Mouse (Mus musculus): Measurements from ENCODE around the gene Trim45.

The Trim45 gene

GRCm38 (mm10) chr3:100921825-100922505 is at the start of gene Trim45:
Trim45 (plus strand) TSS chr3:100922202.
- DNase-seq (ENCODE audit: low spot score in 2 of 2): peak; percentile 99 to 100

DNA sequence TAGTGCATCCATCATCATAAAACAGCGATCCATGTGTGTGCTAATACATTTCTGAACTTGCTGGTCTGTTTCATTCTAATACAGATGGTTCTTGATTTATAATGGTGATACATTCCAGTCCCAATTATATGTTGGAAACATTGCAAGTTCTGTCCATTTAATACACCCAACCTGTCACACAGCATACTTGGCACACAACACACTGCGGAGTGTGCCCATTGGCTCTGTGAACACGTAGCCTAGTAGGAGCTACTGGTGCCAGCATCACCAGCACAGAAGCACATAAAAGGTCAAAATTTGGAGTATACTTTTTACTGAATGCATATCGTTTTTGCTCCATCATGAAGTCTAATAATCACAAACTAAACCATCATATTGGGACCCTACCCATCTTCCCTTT is 44.9 kb upstream of the Trim45 start:
- no peak for DNase-seq (ENCODE audit: low spot score in 2 of 2)

- DNase-seq (ENCODE audit: low spot score in 2 of 2): no peak
Measured at GRCm38 (mm10) chr3:100881403-100881802, 40.6 kb upstream of the Trim45 start.

DNA sequence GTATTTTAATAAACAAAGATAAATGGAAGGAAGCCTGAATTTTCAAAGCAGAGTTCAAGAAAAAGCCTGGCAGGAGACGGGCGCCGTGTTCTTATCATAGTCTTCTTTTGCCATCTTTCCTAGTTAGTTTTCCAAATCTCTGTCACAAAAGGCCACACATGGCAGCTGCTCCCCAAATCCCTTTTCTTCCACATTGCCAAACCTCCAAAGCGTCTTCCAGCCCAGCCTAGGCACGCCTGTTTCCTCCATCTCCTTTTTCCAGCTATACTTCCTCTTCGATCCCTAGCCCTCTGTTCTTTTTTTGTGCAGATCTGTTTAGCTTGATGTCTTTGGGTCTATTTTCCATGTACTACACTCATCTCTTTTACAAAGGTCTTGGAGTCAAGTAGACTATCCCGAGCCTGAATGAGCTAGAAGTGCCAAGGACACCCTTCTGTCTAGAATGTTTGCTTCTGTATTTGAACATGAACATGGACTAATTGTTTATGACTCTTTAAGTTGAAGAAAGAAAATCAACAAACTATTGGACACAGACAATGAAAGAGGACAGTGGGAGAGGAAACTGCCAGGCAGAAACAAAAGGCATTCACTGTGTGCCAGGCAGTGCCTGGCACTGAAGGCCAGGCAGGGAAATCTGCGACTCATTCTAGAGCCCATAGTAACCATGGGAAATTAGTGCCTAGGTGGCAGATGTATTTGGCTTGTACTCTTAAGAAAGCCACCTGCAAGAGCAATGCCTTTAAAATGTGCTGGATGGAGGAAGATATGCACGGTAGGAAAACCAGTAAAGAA is 40.0 kb upstream of the Trim45 start:
- no peak for DNase-seq (ENCODE audit: low spot score in 2 of 2)

DNA sequence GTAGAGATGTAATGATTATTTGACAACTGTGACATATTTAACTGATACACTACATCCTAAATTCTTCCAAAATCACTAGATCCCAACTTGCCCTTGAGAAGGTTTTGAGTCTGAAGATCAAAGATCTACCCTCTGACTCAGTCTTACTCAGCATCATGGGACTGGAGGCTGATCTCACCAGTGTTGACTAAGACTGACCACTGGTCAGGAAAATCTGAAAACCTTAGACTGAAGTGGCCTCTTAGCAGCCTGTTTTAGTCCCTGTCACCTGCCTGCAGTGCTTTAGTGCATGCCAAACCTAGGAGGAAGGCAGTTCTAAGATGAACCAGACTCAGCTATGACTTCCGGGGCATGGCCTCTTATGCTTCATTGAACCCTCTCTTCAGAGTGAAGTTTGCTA is 32.8 kb upstream of the Trim45 start:
- DNase-seq (ENCODE audit: low spot score in 2 of 2): no peak

GRCm38 (mm10) chr3:100890406-100890805 is 31.6 kb upstream of the Trim45 start:
- no peak for DNase-seq (ENCODE audit: low spot score in 2 of 2)

GRCm38 (mm10) chr3:100892383-100893335 is 29.3 kb upstream of the Trim45 start:
- no peak for DNase-seq (ENCODE audit: low spot score in 2 of 2)

DNA sequence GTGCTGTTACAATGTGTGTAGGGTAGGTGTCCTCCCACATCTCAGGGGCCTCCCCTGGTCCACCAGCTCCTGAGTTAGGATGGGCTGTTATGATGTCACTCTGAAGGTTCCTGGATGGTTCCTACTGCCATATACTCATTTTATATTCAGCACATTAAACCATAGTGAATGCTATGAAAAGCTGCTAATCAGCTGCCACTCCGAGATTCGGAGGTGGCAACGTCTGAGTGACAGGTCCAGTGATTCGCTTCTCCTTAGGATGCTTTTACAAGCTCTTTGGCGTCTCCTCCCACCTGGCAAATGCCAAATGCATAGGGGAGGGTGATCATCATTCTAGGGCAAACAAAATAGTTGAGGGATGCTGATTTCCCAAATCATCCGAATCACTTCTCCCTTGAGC is 26.5 kb upstream of the Trim45 start:
- no peak for DNase-seq (ENCODE audit: low spot score in 2 of 2)

- DNase-seq (ENCODE audit: low spot score in 2 of 2): no peak
Measured at GRCm38 (mm10) chr3:100906128-100906527, 15.9 kb upstream of the Trim45 start.

DNA sequence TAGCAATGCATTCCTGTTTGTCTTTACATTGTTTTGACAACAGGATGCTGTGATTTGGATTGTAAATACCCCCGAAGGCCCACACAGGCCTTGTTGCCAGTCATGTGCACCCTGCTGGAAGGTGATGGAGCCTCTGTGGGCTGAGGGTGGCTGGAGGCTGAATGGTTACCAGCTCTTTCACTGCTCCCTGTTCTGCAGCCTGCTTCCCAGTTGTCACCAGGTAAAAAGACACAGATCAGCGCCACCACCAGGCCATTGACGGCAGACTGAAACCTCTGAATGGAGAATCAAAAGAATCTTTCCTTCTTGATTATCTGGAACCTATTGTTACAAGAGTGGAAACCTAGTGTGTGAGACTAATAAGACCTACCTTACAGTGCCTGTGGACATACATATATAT is 15.1 kb upstream of the Trim45 start:
- no peak for DNase-seq (ENCODE audit: low spot score in 2 of 2)

DNA sequence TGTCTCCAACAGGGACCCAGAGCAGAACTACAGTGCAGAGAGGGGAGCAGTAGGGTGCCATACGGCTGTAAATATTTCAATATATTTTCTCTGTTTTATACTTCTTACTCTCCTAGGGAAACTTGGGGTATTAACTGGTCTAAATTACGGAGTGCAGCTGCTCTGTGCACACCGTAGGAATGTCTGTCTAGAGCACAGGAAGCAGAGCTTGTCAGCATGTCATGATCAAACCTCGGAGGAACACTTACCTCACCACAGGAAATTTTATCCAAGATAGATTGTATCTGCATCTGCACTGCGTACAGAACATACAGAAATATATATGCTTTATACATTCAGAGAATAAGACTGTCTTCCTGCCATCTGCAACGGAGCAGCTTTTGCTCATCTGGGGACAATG is 13.4 kb upstream of the Trim45 start:
- no peak for DNase-seq (ENCODE audit: low spot score in 2 of 2)

- no peak for DNase-seq (ENCODE audit: low spot score in 2 of 2)
Measured at GRCm38 (mm10) chr3:100910621-100911020, 11.4 kb upstream of the Trim45 start.

- no peak for DNase-seq (ENCODE audit: low spot score in 2 of 2)
Measured at GRCm38 (mm10) chr3:100911026-100911425, 11.0 kb upstream of the Trim45 start.

- no peak for DNase-seq (ENCODE audit: low spot score in 2 of 2)
Measured at GRCm38 (mm10) chr3:100911498-100912213, 10.3 kb upstream of the Trim45 start.

GRCm38 (mm10) chr3:100916844-100917243 is 5.2 kb upstream of the Trim45 start:
- no peak for DNase-seq (ENCODE audit: low spot score in 2 of 2)

- no peak for DNase-seq (ENCODE audit: low spot score in 2 of 2)
Measured at GRCm38 (mm10) chr3:100920611-100921140, 1.3 kb upstream of the Trim45 start.

DNA sequence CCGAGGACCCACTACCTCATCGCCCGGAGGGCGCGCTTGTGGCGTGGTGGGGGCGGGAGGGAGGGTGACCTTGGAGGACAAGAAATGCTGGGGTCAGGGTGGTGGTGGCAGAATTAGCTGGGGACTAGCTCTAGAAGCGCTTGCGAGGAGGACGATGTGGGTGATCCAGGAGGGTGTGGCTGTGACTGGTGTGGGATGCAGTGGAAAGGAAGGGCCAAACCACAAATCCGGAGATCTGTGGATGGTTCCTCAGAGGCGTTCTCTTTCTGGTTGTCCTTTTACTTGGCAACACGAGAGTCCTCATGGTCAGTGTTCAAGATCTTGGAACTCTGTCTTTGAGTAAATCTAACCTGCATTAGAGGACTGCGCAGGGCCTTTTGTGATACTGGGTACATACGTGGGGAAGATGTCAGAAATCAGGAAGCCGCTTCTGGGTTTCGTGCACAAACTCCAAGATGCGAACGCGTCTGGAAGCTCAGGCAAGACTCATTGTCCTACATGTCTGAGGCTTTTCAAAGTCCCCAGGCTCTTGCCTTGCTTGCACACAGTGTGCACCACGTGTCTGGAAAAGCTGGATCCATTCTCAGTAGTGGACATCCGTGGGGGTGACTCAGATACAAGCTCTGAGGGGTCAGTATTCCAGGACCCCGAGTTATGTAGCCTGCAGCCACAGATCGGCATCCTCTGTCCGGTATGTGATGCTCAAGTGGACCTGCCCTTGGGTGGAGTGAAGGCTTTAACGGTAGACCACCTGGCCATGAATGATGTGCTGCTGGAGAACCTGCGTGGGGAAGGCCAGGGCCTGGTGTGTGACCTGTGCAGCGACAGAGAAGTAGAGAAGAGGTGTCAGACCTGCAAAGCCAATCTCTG is 739 bp downstream of the Trim45 start:
- DNase-seq (ENCODE audit: low spot score in 2 of 2): no peak

DNA sequence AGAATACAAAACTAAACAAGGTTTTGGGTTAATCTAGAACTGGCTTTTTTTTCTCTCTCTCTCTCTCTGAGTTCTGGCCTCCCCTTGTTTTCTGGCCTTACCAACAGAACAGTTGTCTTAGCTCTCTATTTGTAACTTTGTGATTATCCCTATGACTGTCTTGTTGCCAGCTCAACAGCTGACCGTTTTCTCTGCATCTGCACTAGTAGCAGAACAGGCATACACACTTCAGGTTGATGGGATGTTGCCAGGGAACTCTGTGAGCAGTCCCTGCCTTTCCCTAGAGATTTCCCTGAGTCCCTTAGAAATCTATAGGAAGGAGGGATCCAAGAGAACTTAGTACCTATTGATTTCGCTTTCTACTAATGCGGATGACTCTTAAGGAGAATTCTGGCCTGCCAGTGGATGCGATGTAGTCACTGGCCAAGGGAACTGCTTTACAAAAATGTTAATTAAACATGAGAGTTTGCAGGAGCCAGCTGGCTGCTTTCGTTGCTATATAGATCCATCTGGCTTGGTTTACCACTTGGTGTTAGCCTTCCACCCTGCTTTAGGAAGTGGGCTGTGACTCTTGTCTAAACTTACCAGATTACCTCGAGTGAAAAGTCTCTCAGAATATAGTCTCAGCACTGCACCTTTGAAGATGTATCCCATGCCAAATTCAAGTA is 2.2 kb downstream of the Trim45 start:
- DNase-seq (ENCODE audit: low spot score in 2 of 2): no peak

GRCm38 (mm10) chr3:100925176-100925575 is 3.2 kb downstream of the Trim45 start:
- no peak for DNase-seq (ENCODE audit: low spot score in 2 of 2)

All from frontal cortex, postnatal 14 days (tissue).